Mouse (Mus musculus) adrenal gland, adult 18-20 months (tissue): Measurements from ENCODE around the gene Hoxa10. TPM values are rescaled to one million over a fixed set of nuclear protein-coding genes. Genes with fewer than 3 reads are reported as not detected.
A peak's percentile ranks its signal among the peaks of the same experiment; 100 is the strongest.

Source experiments
- DNase-seq, 2 experiments: peaks; one replicate each; pipeline ENCODE4 v3.0.0; 2021 to 2022; ENCODE audit warnings: low spot score in 2 of 2
- total RNA-seq, 2 experiments: library from RNA; stranded (reverse); gene quantifications; 1 replicate in 1 of 2; 2 replicates in 1 of 2; pipeline ENCODE4 v1.2.3; 2021

Gene Hoxa10
- total RNA-seq, 2 experiments from 2014 or later: 0.13 TPM; not detected in 1

DNA sequence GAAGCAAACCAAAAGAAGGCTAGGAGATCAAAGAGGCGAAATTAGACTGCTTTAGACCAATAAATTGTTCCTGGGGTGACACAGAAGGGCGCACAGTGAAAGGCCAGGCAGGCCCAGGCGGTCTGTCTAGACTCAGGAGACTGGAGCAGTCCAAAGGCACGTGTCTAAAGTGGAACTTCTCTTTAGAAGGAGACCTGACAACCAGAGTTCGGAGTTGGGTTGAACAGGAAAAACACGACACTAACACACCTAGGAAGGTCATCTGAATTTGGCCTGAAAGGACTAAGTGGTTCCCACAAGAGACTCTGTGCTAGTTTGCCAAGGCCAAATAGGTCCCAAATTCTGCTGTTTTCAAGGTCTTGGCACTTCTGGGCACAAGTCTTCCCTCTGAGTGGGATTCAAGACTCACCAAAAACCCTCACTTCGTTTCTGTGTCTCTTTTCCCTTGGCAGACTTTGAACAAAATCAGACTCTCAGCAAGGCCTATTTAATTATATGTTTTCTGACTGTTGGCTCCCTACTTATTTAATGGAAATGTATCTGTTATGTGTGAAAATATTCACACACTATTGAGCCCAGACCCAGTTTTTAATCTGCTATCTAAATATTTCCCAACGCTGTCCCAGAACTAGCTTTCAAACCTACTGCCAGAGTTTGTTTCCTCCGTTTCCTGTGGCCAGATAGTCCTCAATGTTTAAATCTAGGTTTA lies 21.3 kb downstream of the Hoxa10 start:
- peak in 1 of 2 experiments; percentile 17 for DNase-seq

DNA sequence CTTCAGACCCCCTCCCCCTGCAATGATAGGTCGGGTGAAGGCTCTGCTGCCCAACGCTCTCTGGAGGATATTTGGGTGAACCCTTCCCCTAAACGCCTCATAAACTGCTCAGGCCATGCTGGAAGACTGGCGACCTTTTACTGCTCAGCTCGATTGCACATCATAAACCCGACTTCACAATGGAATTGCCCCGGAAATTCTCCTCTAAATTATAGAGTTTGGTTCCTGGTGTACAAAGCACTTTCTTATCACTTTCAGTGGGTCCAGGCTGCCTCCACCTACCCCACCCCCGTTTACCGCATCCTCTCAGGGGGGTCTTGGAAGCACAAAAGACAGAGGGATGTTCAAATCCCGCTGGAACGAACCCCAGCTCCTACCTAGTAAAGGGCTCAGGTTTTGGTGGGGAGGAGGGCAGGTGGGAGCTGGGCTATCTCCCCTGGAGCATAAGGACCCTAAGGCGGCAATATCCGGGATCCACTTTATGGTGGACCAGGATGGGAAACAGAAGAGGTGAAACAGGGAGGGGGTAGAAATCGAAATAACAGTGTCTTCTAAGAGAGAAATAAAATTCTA lies 21.9 kb downstream of the Hoxa10 start:
- peak in 1 of 2 experiments; percentile 17 for DNase-seq

DNA sequence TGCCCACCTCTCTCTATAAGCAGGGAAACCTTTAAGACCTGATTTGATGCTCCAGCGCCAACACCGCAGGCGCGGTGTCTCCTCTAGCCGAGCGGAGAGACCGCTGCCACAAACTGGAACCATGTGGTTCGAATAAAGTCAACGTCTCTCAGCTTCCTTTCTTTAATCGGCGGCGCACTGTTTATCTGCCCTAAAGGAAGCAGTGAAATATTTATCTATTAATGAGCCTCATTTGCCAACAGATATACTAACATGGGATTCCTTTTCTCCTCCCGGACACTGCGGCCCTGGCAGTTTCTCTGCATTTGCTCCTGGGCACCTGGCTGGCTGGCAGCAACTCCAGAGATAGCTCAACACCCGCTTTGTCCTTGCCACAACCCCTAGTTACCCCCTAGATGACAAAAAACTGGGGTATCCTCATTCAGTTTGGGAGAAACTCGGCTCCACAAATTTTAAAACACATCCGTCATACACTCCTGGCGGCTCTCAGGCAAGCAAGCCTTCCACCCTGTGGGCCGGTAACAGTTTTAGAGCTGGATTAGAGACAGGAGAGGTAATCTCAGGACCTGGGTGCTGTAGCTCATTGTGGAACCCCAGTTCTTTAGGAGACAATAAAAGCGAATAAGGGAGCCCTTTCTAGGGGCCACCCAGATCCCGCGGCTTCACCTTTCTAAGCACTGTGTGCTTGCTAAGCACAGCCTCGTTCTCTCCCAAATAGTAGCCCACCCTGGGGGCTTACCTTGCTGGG lies 22.6 kb downstream of the Hoxa10 start:
- DNase-seq: peak in 1 of 2 experiments; percentile 18

DNA sequence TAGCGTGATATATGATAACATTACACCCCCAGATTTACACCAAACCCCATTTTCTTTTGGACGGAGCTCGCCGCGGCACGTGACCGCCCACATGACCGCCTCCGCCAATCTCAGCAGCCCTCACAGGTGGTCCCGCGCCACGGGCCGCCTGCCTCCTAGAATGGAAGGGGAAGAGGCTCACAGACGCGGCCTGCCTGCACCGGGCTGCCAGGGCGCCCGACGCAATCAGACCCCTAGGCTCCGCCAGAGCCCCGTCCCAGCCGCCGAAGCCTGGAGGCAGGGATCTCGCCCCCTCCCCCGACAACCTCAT lies 23.2 kb downstream of the Hoxa10 start:
- peak; percentile 75 to 76 for DNase-seq

DNA sequence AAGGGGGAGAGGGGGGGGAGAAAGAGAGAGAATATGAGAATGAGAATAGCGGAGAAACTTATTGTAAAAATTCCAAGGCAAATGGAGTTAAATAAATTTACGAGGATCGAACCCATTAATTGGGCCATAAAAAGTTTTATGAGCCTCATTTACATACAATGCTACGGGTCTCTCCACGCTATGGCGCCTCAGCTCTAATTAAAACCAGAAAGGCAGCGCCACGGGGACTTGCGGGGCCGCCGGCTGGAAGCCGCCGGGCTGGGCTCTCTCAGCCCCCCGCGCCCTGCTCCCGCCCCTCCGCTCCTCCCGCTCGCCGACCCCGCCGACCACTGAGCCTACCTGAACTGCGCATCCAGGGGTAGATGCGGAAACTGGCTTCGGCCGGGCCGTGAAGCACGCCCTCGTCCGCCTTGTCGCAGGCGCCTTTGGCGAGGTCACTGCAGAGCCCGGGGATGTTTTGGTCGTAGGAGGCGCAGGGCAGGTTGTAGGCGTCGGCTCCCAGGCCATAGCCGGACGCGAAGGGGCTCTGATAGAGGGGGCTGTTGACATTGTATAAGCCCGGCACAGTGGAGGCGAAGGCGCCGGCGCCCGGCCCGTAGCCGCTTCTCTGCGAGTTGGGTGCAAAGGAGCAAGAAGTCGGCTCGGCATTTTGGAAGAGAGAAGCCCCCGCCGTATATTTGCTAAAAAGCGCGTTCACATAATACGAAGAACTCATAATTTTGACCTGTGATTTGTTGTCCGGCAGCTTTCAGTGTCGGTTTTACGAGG lies 23.8 kb downstream of the Hoxa10 start:
- DNase-seq: peak; percentile 47 to 55

DNA sequence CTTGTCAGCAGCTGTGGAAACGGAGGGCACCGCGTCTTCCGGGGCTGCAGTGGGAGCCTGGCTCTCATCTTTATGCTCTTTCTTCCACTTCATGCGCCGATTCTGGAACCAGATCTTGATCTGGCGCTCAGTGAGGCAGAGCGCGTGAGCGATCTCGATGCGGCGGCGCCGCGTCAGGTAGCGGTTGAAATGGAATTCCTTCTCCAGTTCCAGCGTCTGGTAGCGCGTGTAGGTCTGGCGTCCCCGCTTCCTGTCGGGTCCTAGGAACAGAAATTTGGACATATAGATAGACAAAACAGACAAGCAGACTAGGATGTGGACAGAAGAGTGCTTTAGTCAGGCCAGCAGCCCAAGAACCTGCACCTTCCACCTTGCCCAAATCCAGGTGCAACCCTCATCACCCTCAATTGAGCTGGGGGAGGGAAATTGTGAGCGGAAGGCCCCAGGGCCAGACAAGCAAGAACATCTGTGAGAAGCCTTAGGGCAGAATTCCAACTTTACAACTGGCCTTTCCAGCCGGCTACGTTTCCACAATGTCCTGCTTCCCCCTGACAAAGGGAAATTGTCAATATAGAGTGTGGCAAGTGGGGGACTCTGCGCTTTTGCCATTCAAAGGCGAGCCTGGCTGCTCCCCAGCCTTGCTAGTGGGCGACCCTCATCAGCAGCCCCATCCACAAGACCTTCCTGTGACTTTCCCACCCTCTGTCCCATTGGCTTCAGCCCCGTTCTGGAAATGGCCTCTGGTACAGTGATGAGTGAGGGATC lies 24.7 kb downstream of the Hoxa10 start:
- peak in 1 of 2 experiments; percentile 20 for DNase-seq

DNA sequence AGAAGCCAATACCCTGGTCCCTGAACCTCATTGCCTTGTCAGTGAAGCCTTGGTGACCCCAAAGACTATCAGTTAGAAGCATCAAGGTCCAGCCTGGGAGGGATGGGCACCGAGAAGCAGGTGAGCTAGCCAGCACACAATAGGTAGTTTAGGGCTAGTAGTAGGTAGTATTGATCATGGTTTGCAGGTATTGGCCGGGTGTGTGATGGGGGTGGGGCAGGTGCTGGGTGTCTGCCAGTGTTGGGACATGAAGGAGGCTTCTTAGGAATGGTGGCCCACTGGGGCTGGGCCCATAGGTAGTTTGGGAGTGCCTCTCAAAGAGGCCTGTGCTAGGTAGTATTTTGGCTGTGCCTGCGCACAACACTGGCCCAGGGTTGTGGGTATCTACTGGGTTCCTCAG lies 25.6 kb downstream of the Hoxa10 start:
- peak in 1 of 2 experiments; percentile 19 for DNase-seq

DNA sequence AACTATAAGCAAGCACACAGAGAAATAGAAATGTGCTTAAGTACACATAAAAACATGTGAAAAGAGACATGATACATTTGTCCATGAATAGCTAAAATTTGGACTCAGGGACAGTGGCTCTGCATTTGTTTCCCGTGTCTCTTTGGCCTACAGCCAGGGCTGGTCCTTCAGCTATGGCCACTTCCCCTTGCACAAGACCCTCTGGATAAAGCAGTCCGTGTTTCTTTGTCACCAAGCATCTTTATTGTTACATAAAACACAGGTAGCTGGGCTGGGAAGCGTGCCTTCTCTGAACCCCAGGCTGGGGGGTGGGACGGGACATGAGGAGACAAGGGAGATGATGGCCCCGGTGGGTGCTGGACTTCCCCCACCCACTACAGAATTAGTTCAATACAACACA lies 26.4 kb downstream of the Hoxa10 start:
- peak in 1 of 2 experiments; percentile 17 for DNase-seq

DNA sequence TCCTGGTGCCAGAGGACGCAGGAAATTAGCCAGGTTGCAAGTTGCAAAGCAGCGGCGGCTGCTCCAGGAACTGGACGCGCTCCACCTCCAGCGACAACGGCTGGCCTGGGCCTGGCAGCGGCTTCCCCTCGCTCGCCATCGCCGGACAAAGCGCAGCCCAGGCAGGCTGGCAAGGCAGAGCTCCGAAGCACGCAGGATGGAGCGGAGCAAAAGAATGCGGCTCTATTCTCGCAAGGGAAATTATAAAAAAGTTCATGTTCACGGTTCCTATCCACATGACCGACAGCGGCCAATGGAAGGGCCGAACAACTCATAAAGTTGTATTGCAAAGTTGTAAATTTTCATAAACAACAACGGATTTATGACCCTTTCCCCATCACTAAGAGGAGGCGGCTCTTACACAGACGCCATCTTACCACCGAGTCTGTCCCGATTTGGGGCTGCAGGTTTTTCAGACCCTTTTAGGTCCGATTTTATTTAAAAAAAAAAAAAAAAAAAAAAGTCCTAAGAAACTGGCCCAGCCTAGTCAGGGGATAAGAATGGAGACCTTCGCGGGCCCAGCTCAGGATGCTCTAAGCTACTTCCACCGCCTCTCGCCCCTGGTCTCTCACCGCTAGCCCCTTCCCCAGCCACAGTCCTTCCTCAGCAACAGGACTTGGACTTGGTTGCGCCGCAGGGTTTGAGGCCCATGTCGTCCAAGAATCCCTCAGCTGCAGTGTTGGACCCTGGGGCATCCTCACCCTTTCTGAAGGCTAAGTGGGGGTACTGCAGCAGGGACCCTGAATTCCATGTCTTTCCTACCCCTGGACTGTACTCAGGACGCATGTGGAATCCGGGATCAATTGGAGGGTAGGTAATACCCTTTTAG lies 27.3 kb downstream of the Hoxa10 start, which contains the start of the genes Hoxa3 and Gm28308:
Gene Hoxa3, minus strand, starts transcription at position 218 of the 868 bp plus-strand sequence.
Gene Gm28308, minus strand, starts transcription at position 221 of the 868 bp plus-strand sequence.
- DNase-seq: peak; percentile 70

DNA sequence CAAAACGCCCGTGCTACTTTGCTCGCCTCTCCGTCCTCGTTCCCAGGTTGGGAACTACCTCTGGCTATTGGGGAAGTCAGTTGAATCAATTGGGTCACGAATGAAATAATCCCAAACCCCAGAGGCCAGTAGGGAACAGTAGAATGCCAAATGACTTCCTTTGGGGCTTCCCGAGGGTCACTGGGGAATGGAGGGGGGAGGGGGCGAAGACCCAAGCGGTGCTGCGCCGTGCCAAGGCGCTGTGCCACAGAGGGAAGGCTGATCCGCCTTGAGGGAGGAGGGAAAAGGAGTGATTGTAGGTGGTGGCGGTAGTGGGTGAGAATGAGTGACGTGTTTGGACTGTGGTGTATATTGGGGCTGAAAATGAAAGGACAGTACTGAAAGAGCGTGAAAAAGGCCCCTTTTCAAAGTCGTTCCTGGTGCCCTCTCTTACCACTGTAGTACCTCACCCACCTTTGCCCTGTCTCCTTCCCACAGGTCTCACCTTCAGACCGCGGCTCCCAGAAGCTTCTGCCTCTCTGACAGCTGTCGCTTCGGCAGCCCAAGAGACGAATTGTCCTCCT lies 28.0 kb downstream of the Hoxa10 start:
- DNase-seq: peak; percentile 41 to 42

DNA sequence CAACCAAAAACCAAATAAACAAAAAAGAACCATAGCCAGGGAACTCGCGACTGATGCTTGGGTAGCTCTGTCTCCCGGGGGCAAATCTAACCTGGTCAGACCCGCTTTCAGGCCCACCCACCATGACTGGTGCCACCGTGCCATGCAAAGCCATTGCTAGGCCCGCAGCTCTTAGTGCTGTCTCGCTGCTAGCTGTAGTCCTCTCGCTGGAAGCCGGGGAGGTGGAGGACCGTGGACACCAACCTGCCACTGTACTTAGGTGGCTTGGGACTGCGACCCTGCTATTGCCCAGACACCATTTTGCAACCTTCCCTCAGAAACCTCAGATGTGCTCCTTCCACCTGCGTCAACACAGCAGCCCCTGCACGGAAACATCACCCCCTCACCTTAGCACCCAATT lies 28.7 kb downstream of the Hoxa10 start:
- DNase-seq: peak in 1 of 2 experiments; percentile 32

DNA sequence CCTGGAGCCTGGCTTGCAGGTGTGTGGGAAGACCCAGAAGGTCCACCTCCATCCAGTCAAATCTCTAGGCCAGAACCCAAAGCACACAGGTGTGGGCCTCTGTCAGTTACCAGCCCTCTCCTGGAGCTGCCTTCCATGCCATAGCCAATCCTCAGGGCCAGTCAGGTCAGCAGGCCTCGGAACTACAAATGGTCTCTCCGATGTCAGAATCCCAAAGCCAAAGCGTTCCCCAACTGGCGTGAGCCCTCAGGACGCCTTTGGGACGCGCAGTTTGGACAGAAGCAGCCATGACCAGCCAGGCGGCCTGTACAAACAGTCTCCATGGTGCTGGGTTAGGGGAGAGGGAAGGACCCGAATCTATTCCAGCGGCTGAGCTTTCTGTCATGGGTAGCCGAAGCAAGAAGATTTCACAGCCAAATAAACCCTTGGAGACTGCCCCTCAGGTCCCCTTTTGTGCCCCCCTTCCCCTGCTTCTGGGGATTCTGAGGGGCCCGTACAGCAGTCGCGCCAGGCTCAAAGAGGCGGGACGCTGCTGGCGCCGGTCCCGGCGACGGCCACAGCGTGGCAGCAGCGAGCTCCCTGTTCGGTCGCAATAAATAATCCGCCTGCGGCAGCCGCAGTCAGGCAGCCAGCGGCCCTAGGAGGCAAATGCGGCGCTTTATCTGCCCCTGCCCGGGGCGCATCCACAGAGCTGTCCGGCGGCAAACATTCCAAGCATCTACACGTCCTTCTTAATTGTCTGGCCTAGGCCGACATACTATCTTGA lies 29.3 kb downstream of the Hoxa10 start:
- peak; percentile 80 to 85 for DNase-seq

DNA sequence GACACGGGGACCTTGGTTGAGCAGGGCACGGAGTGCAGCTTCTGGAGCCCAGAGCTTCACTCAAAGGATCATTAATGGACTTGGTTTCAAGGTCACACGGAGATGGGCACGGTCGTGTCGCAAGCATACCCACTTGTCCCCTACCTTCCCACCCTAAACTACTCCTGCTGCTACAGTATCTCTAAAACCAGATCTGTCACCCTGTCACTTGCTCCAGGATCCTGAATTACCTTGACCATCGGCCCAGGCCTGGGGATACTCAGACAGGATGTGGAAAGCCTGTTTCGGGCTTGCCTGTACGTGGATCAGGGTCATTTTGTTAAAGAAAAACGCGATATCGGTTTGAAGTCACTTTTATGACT lies 31.0 kb downstream of the Hoxa10 start:
- DNase-seq: no peak

DNA sequence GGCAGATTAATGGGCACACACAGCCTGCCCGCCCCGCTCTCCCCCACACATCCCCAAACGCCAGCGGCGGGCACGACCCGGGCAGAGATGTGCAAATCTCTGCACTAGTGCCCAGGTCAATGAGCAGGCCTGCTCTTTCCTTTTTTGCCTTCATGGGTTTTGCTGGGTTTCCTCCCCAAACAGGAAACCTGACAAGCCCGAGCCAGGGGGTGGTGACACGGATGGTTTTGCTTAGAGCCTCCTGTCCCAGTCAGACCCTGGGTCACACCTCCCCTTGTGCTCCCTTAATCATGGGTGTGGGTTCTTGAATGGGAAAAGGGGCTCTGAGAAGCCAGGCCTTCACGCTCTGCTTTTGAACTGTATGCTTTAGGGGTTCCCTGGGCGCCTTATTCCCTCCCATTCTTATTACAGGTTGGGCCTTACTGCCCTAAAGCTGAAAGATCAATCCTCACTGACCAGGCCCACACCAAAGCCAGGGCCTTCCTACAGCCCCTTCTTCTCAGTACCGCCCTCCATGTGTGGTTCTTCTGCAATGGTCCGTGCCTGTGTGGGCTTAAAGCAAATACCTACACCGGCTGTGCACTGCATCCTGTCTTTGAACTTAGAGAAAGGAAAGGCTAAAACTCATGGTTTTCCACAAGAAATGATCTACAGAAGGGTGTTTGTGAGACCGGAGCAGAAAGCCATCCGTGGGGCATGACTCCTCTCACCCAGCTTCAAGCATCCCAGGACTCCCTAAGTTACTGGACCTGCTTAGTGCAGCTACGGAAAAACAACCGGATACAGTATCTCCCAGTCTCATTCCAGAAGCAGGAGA lies 31.6 kb downstream of the Hoxa10 start:
- peak in 1 of 2 experiments; percentile 23 for DNase-seq

DNA sequence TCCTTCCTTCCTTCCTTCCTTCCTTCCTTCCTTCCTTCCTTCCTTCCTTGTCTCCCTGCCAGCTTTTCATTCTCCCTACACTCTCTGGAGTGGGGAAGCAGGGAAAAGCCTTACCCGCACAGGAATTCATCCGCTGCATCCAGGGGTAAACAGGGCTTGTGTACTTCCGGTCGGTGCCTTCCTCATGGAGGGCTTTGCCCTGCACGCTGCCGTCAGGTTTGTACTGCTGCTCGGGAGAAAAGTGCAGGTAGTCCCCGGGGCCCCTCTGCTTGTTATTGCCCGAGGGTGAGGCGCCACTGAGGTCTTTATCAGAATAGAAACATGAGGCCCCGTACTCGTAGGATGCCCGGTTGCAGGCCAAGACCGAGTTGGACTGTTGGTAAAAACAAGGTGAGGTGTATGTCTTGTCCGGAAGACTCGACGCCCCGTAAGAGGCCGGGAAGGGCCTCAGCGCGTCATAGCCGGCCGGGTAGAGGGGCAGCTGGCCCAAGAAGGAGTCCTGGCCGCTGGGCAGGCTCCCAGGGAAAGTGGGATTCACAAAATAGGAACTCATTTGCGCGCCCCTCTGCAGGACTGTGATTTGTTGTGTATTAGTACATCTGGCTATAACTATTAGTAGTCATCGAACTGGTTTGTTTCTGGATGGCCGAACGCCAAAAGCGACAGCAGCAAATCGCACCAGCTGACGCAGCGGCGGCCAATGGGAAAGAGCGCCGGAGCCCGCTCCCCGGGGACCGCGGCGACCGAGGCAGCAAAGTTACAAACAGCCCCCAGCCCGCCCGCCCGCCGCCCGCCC lies 32.4 kb downstream of the Hoxa10 start, which contains the start of gene Hoxa6:
Gene Hoxa6, minus strand, starts transcription at position 651 of the 796 bp plus-strand sequence.
- peak; percentile 50 to 68 for DNase-seq

DNA sequence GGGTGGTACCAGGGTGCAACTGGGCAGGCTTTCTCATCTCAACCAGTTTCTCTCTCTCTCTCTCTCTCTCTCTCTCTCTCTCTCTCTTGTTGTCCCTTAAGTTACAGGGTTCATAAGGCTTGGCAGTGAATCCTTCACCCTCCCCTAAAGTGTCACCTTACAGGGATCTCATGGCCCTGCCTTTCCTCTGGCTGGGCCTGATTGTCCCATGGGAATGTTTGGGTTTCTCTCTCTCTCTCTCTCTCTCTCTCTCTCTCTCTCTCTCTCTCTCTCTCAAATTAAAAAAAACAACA lies 33.0 kb downstream of the Hoxa10 start:
- DNase-seq: no peak
